Mouse (Mus musculus) naive thymus-derived CD4-positive, alpha-beta T cell, adult 2 months (primary cell): Measurements from ENCODE around the gene Usp47.

Experiments used
- DNase-seq: peaks from one replicate; pipeline ENCODE4 v3.0.0-alpha.2; 2011; ENCODE audit warnings: low read depth

The Usp47 gene

GRCm38 (mm10) chr7:112023150-112023600, at the start of gene Usp47:
Usp47 (plus strand) TSS chr7:112023504.
- DNase-seq, result peak; percentile 93

- no peak for DNase-seq
These were observed 46.9 kb upstream of the Usp47 start for GRCm38 (mm10) chr7:111976401-111976800.

GRCm38 (mm10) chr7:111977871-111978270, 45.4 kb upstream of the Usp47 start:
- no peak for DNase-seq

GRCm38 (mm10) chr7:111982296-111982695, 41.0 kb upstream of the Usp47 start:
- DNase-seq, result no peak

GRCm38 (mm10) chr7:111984530-111984929, 38.8 kb upstream of the Usp47 start:
- no peak for DNase-seq

- no peak for DNase-seq
These were observed 38.0 kb upstream of the Usp47 start for GRCm38 (mm10) chr7:111985266-111985665.

- DNase-seq, result no peak
These were observed 36.4 kb upstream of the Usp47 start for GRCm38 (mm10) chr7:111986906-111987305.

- no peak for DNase-seq
These were observed 25.9 kb upstream of the Usp47 start for GRCm38 (mm10) chr7:111997441-111997840.

- DNase-seq, result no peak
These were observed 24.8 kb upstream of the Usp47 start for GRCm38 (mm10) chr7:111998446-111999004.

GRCm38 (mm10) chr7:111999376-111999775, 23.9 kb upstream of the Usp47 start:
- DNase-seq, result no peak

- no peak for DNase-seq
These were observed 23.1 kb upstream of the Usp47 start for GRCm38 (mm10) chr7:112000166-112000565.

GRCm38 (mm10) chr7:112010511-112010910, 12.8 kb upstream of the Usp47 start:
- DNase-seq, result no peak

- no peak for DNase-seq
These were observed 12.3 kb upstream of the Usp47 start for GRCm38 (mm10) chr7:112010976-112011375.

GRCm38 (mm10) chr7:112012102-112012501, 11.2 kb upstream of the Usp47 start:
- DNase-seq, result no peak

- no peak for DNase-seq
These were observed 10.6 kb upstream of the Usp47 start for GRCm38 (mm10) chr7:112012621-112013177.

- DNase-seq, result no peak
These were observed 9.2 kb upstream of the Usp47 start for GRCm38 (mm10) chr7:112014148-112014547.

- DNase-seq, result no peak
These were observed 676 bp upstream of the Usp47 start for GRCm38 (mm10) chr7:112022506-112023149.

- peak; percentile 76 for DNase-seq
These were observed 519 bp downstream of the Usp47 start for GRCm38 (mm10) chr7:112023601-112024445.

GRCm38 (mm10) chr7:112024446-112024730, 1.1 kb downstream of the Usp47 start:
- no peak for DNase-seq

GRCm38 (mm10) chr7:112024856-112025255, 1.6 kb downstream of the Usp47 start:
- DNase-seq, result peak; percentile 21

GRCm38 (mm10) chr7:112030594-112030993, 7.3 kb downstream of the Usp47 start:
- no peak for DNase-seq

GRCm38 (mm10) chr7:112035804-112036203, 12.5 kb downstream of the Usp47 start:
- no peak for DNase-seq

GRCm38 (mm10) chr7:112036636-112037035, 13.3 kb downstream of the Usp47 start:
- no peak for DNase-seq
